Mouse (Mus musculus): ENCODE results near the gene Fam135a.

DNA sequence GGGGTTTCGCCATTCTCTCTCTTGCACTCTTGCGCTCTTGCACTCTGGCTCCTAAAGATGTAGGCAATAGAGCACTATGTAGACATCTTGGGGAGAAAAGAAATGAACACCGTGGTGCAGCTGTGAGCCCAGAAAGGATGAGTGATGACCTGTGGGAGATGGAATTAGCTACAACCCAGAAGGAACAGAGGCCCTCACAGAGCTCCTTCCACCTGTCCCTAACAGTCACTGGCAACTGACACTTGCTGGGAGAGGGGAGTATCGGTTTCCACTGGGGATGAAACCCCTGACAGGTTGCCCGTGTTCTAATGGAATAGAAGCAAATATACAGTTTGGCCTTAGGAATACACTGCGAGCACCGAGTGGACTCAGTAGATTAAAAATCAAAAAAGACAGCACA, 31.3 kb downstream of the Fam135a start:
- TF ChIP-seq CTCF (IDR thresholded peaks at IDR 0.05; ENCODE audit: control insufficient read depth, insufficient read depth, insufficient read length) (no peak), USF1 (IDR thresholded peaks at IDR 0.05; ENCODE audit: low read depth) (no peak), MYOG (IDR thresholded peaks at IDR 0.05; ENCODE audit: control insufficient read depth, extremely low read depth, insufficient read length) (no peak), FOSL1 (IDR thresholded peaks at IDR 0.05; ENCODE audit: insufficient read depth, low read length, poor library complexity, severe bottlenecking) (no peak), MAX (IDR thresholded peaks at IDR 0.05) (no peak)
